Mouse (Mus musculus) lung, adult 2 months (tissue): Measurements from ENCODE around the gene Phf23.

ENCODE experiments used
- CTCF ChIP-seq: fragments of 200-500 bp; IDR thresholded peaks from 2 replicates; pipeline ENCODE4 v1.5.1; 2011; ENCODE audit warnings: mild to moderate bottlenecking, low read length, control low read depth; ENCODE audit not compliant: insufficient read depth
- POLR2A ChIP-seq: fragments of 200-500 bp; IDR thresholded peaks from 2 replicates; pipeline ENCODE4 v1.6.1; 2011; ENCODE audit warnings: low read depth, mild to moderate bottlenecking, control low read depth, low read length, borderline replicate concordance; ENCODE audit errors: extremely low read depth

DNA sequence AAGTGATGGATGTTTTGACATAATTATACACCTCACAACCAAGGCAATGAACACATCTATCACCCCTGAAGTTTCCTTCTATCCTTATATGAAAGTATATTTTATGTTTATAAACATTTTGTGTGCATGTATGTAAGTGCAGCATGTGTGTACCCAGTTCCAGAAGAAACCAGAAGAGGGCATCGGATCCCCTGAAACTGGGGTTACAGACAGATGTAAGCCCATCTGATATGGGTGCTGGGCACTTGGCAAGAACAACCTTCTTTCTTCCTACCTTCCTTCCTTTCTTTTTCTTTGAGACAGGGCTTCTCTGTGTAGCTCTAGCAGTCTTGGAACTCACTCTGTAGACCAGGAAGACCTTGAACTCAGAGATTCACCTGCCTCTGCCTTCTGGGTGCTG is 39.4 kb upstream of the Phf23 start:
- no peak for TF ChIP-seq CTCF
- TF ChIP-seq POLR2A, result no peak
